ENCODE assay signal across 24 mouse cellular contexts in genomic region chr4:153263216-153263805, GRCm38 (mm10).
DNase-seq lines count a peak whose midpoint lies in the region; ATAC-seq and TF ChIP-seq lines count a peak whose summit lies in the region.
"Had no signal": no experiment of that assay in that cellular context is flagged by ENCODE, and none has a peak within 500 bp of the region (broad histone marks: within the 10 kb centered on the region; RNA-seq: fewer than 3 reads in every experiment).

No protein-coding gene starts in this region.

- peak overlapping the region; percentile 27; the same call in 1 of the 2 replicates for H3K27ac ChIP-seq in stomach, embryonic 14.5 days (ENCODE audit: low read length)
- no peak overlapping the region for H3K27ac ChIP-seq in stomach, postnatal 0 days (replicated peaks)
- H3K27ac ChIP-seq: heart, embryonic 13.5 days; hindbrain, embryonic 14.5 days; liver, embryonic 14.5 days; macrophage had no signal

- H3K4me3 ChIP-seq in stomach, embryonic 14.5 days (ENCODE audit: low read depth, low read length), result no peak overlapping the region
- H3K4me3 ChIP-seq in stomach, postnatal 0 days (ENCODE audit: low read depth, low read length), result no peak overlapping the region
- H3K4me3 ChIP-seq: heart, embryonic 13.5 days had no signal

- ATAC-seq in stomach, embryonic 14.5 days (ENCODE audit: insufficient number of reproducible peaks, insufficient read depth, low FRiP score, low read depth), result no peak
- ATAC-seq in stomach, postnatal 0 days (ENCODE audit: low FRiP score, low TSS enrichment), result no peak
- ATAC-seq: forebrain, embryonic 14.5 days; intestine, postnatal 0 days had no signal

- no peak overlapping the region for H3K9ac ChIP-seq in stomach, embryonic 14.5 days (replicated peaks; ENCODE audit: low read depth, low read length)
- no peak overlapping the region for H3K9ac ChIP-seq in stomach, postnatal 0 days (ENCODE audit: low read length)
- H3K9ac ChIP-seq: heart, embryonic 13.5 days; hindbrain, embryonic 14.5 days; liver, embryonic 14.5 days had no signal

- no peaks in the 10 kb centered on the region for H3K36me3 ChIP-seq in stomach, embryonic 14.5 days (ENCODE audit: control insufficient read depth, insufficient read depth, low read length)
- H3K36me3 ChIP-seq in stomach, postnatal 0 days (ENCODE audit: control insufficient read depth, insufficient read depth, low read length), result no peaks in the 10 kb centered on the region
- H3K36me3 ChIP-seq: heart, embryonic 13.5 days had no signal

- H3K4me2 ChIP-seq in stomach, embryonic 14.5 days (replicated peaks; ENCODE audit: low read depth, low read length), result no peak overlapping the region
- no peak overlapping the region for H3K4me2 ChIP-seq in stomach, postnatal 0 days (replicated peaks; ENCODE audit: low read depth)
- H3K4me2 ChIP-seq: heart, embryonic 13.5 days; hindbrain, embryonic 14.5 days had no signal

- TF ChIP-seq CTCF in stomach, postnatal 0 days (IDR thresholded peaks at IDR 0.05; ENCODE audit: low read depth), result no peak

- DNase-seq in cerebellum, postnatal 25 days, result peak; percentile 11 to 36
- no peak for DNase-seq in cerebellum, adult 8-10 months
- peak; percentile 33 for DNase-seq in kidney, postnatal 10 days
- DNase-seq in kidney, adult 11 months, result no peak
- no peak for DNase-seq in stomach, postnatal 0 days (ENCODE audit: low spot score)
- no peak for DNase-seq in adrenal gland, postnatal 4 days (ENCODE audit: low spot score in 2 of 2)
- DNase-seq: adrenal gland, postnatal 14 days; cerebellum, adult 9-11 months; gastrocnemius, postnatal 10 days; heart, postnatal 10 days; kidney, postnatal 25 days; liver; lung, adult 2 months; lung, postnatal 10 days; midbrain, embryonic 14.5 days; right cerebral cortex, postnatal 25 days; thymus, postnatal 4 days had no signal

- WGBS in stomach, embryonic 14.5 days, result 49% methylated on average over 15 of the region's 15 CpGs
- 47% methylated on average over 15 of the region's 15 CpGs for WGBS in stomach, postnatal 0 days

- H3K4me1 ChIP-seq in stomach, embryonic 14.5 days (ENCODE audit: control insufficient read depth, insufficient read depth, low read length), result no peaks in the 10 kb centered on the region
- H3K4me1 ChIP-seq in stomach, postnatal 0 days (replicated peaks; ENCODE audit: control insufficient read depth, insufficient read depth), result no peaks in the 10 kb centered on the region
- H3K4me1 ChIP-seq: heart, embryonic 13.5 days had no signal

- H3K9me3 ChIP-seq in stomach, embryonic 14.5 days (ENCODE audit: control insufficient read depth, low read depth, low read length), result no peaks in the 10 kb centered on the region
- no peaks in the 10 kb centered on the region for H3K9me3 ChIP-seq in stomach, postnatal 0 days (ENCODE audit: control insufficient read depth, low read length)

- H3K27me3 ChIP-seq in stomach, embryonic 14.5 days (ENCODE audit: control insufficient read depth, insufficient read depth, low read length), result no peaks in the 10 kb centered on the region
- H3K27me3 ChIP-seq in stomach, postnatal 0 days (ENCODE audit: control insufficient read depth, insufficient read depth, low read length), result no peaks in the 10 kb centered on the region
- H3K27me3 ChIP-seq: heart, embryonic 13.5 days had no signal

- TF ChIP-seq EP300 in stomach, postnatal 0 days (optimal IDR thresholded peaks at IDR 0.05), result no peak

Comparison
In these comparisons a context has a peak if more than half of its experiments do, and no peak if none do; other contexts are left out.
1. DNase-seq: peak in cerebellum, postnatal 25 days (2 of 2) and kidney, postnatal 10 days (single experiment); none in cerebellum, adult 8-10 months (single experiment), kidney, adult 11 months (single experiment), stomach, postnatal 0 days (single experiment) and adrenal gland, postnatal 4 days (0 of 2).